Mouse (Mus musculus) heart, postnatal 10 days (tissue): ENCODE measurements around the gene Snx25. TPM values are rescaled to one million over a fixed set of nuclear protein-coding genes. Genes with fewer than 3 reads are reported as not detected.
"Not testable (repeated sequence)": the region's sequence is repeated elsewhere in the genome, so short reads cannot be mapped to it uniquely, and the experiment has no call there.

Experiments
- DNase-seq, 2 experiments: peaks; one replicate each; pipeline ENCODE4 v3.0.0; 2021
- intact Hi-C: fragments of 180-260 bp; cut with DNase I; formaldehyde crosslinking; loops from one replicate; pipeline ENCODE4 v1.15.1; 2025
- total RNA-seq, 2 experiments: library from RNA; stranded (reverse); gene quantifications; 2 replicates each; pipeline ENCODE4 v1.2.3; 2021

Gene Snx25
- total RNA-seq, 2 experiments from 2014 or later, result 13.2 to 13.7 TPM

DNA sequence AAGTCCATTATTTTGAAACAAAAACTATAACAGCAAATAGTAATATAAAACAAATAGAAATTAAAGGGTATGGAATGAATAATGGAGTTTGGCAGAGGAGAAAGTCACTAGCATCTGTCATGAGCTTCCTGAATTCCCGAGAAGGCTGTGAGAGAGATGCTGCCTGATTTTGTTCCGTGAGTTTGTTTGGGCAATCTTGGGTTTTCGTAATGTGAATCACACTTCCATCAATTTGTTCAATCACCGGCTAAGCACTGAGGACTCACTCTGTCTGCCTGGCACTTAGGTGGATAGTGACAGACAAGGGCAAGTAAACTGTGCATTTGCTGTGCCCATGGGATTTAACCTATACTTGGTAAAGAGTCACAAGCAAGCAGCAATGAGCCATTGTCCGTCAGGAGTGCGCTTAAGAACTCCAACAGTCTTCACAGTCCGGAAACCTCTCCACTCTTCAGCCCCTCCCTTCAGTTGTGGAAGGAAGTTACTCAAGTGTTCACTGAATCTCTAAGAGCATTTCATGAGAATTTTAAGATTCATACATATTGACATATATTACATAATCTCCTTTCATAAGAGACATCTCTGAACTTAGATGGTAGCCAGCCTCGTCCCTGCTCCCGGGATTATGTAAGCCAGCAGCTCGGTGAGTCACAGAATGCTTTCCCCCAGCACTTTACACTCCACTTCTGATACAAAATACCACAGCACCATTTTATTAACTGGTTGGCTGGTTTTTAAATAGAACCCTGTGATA lies 13.9 kb downstream of the Snx25 start:
- intact Hi-C loops, result no loop called here
- no peak for DNase-seq

DNA sequence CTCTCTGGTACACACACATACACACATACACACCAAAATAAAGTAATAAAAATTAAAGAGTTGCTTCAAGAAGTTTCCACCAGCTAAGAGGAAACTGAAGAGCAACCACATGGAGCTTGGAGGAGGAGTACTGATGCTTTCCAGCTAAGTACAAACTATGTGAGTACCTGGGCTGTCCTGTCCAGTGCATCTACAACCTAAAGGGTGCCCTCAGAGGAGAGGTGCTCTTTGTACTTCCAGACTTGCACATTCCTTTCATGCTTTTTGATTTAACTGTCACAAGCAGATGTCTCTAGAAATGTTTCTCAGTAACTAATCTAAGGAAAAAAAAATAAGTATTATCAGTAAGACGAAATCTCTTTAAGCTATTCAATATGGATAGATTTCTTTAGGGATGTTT lies 14.6 kb downstream of the Snx25 start:
- intact Hi-C loops, result no loop called here
- DNase-seq, result no peak

DNA sequence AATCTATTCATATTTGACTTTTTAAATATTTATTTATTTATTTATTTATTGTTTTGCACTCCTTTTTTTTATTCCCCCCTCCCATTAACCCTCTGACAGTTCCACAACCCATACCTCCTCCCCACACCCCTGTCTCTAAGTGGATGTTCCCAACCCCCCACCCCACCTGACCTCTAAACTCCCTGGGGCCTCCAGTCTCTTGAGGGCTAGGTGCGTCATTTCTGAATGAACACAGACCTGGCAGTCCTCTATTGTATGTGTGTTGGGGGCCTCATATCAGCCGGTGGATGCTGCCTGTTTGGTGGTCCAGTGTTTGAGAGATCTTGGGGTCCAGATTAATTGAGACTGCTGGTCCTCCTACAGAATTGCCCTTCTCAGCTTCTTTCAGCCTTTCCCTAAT lies 16.4 kb downstream of the Snx25 start:
- DNase-seq, intact Hi-C loops: not testable (repeated sequence)

DNA sequence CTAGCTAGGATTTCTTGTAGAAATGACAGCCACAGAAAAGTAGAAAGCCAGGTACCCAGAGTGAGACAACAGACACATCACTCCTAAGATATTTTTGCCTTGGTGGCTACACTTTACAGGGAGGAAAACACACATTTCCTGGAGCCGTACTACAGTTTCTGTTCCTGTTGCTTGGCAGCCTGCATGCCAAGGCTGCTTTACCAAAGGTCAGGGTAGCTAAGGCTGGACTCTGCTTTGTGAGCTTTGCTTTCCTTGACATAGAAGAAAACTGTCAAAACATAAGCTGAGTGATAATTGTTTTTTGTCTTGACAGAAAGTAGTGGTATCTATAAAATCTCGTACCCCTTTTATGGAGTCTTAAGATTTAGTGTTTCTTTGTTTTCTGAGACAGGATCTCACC lies 21.5 kb downstream of the Snx25 start:
- intact Hi-C loops, result no loop called here
- DNase-seq, result no peak

DNA sequence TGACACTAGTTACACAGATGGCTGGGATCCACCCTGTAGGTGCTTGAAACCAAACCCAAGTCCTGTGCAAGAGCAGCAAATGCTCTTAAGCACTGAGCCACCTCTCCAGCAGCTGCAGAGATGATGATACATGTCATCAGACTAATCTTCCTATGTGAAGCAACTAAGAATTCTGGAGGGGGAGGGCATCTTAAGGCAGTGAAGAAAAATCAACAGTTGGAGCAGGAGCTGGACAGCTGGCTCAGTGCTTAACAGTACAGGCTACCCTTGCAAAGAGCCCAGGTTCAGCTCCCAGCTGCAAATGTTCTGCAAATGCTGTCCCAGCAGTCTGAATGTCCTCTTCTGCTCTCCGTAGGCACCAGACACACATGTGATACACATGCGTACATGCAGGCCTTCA lies 29.5 kb downstream of the Snx25 start:
- no peak for DNase-seq
- intact Hi-C loops, result no loop called here

DNA sequence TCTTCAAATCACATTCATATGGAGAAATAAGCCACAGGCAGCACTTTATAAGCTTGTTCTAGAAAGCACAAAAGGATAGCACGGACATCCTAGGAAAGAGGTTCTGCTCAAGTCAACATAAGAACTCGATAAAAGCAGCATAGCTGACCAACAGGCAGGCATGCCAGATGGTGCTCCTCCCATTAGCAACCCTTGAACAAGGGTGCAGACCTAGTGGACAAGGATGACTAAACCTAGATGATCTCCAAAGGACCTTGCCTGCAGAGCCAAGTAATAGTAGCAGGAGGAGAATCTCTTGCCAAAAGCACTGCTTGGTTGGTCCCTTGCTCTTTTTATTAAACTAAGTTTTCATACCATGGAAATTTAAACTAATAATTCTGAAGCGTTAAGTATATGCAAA lies 32.8 kb downstream of the Snx25 start:
- intact Hi-C loops, result no loop called here

DNA sequence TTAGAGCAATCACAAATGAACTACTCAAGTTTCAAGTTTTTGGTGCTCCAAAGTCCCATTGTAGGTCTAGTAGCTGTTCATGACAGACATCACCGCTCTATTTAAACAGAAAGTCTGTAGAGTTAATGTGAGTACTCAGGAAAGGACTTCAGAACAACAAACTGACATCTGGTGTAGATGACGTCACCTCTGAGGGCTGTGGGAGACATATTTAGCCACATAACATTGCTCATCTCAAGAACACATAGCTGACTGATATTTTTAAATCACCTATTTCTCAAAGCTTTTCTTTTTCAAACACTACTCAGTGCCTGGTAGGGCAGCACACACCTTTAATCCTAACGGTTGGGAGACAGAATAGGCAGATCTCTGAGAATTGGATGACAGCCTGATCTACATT lies 34.8 kb downstream of the Snx25 start:
- no peak for DNase-seq
- intact Hi-C loops, result no loop called here

More for the DNA sequence above, 32.8 kb downstream of the Snx25 start:
- DNase-seq, result no peak

DNA sequence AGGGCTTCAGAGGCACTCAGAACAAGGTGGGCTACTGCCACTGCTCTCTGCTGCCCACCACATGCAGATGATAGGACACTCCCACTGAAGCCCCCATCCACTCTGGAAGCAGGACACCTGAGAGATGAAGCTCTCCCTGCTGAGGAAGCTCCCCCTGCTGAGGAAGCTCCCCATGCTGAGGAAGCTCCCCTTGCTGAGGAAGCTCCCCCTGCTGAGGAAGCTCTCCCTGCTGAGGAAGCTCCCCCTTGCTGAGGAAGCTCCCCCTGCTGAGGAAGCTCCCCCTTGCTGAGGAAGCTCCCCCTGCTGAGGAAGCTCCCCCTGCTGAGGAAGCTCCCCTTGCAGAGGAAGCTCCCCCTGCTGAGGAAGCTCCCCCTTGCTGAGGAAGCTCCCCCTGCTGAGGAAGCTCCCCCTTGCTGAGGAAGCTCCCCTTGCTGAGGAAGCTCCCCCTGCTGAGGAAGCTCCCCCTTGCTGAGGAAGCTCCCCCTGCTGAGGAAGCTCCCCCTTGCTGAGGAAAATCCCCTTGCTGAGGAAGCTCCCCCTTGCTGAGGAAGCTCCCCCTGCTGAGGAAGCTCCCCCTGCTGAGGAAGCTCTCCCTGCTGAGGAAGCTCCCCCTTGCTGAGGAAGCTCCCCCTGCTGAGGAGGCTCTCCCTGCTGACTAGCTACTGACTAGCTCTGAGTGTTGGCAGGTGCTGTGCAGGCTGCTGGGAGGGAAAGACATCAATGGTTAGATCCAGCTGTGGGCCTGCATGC lies 38.4 kb downstream of the Snx25 start:
- DNase-seq, intact Hi-C loops: not testable (repeated sequence)

DNA sequence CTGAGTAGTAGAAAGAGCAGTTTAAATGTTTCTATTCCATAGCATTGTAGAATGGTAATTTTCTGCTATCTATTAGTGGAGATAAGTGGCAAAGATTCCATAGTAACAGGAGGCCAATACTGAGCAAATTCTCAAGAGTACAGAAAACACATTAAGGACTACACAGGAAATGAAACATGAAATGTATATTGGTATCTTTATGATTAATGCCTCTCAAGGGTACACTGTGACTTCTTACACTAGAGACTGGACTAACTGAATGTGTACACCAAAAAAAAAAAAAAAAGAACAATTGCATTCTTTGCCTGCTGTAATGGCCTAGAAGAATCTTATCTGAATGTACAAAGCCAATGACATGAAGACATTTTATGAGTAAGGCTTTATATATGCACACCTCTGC lies 44.3 kb downstream of the Snx25 start:
- intact Hi-C loops, result no loop called here
- DNase-seq, result no peak

DNA sequence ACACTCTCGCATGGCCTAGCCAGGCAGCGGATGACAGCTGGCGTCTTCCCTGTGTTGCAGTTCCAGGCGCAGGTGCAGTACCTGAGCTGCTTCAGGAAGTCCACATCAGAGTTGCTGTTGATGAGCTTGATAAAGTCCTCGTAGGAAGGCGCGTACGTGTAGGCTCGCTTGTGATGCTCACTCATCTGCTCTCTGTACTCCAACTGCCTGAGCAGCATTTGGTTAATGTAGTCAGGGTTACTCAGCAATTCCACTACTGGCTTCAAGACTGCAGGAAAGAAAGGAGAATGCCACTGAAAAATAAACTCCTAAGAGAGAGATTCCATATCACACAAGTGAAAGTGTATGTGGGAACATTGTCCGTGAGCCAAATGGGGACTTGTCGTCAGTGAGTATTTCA lies 48.5 kb downstream of the Snx25 start:
- no peak for DNase-seq

DNA sequence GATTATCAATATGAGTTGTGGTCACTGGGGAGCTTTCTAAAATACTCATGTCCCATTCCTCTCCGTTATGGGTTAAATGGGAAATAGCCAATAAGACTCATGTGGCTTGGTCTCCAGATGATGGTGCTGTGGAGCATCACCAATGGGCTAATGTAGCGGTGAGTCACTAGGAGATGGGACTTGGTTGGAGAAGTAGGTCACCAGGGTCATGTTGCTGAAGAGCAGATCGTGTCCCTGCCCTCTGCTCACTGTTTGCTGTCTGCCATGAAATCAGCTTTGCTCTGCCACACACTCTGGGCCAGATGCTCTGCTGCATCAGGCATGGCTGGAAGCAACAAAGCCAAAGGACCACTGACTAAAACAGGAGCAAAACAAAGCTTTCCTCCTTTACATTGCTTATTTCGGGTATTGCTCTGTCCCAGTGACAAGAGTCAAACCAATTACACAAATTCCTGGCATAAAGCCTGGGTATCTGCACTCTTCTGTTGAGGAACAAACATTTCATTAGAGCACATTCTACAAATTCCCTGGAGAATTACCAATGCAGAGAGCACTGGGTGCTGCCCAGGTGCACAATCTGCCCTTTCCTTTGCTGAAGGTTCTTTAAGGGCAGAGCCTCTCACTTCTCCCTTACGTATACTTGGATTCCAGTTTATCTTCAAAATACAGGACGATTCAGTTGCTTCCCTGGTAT lies 59.1 kb downstream of the Snx25 start:
- intact Hi-C loops, result loop anchor here (5.0 kb wide), 1 partner anchor 59 kb away; the partner anchor contains the start of genes Cfap97 and Snx25
- peak; percentile 61 to 68 for DNase-seq

More for the DNA sequence above, 48.5 kb downstream of the Snx25 start:
- intact Hi-C loops, result no loop called here

DNA sequence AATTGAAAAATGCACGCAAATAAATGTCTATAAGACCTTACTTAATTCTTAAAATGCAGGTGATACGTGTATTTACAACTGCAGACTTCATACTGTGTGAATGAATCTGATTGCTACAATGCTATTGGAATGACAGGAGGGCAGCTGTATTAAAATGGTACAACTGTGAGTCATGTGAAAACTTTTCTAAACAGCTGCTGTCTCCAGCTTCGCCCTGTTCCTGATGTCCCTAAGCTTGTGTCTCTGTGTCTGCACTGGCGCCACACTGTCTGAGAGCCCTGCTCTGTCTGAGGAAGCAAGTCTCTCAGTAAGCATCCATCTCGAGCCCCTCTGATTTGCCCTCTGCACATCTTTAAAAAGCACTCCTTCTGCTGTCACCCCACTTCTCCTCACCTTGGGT lies 68.8 kb downstream of the Snx25 start:
- no peak for DNase-seq
- intact Hi-C loops, result no loop called here

DNA sequence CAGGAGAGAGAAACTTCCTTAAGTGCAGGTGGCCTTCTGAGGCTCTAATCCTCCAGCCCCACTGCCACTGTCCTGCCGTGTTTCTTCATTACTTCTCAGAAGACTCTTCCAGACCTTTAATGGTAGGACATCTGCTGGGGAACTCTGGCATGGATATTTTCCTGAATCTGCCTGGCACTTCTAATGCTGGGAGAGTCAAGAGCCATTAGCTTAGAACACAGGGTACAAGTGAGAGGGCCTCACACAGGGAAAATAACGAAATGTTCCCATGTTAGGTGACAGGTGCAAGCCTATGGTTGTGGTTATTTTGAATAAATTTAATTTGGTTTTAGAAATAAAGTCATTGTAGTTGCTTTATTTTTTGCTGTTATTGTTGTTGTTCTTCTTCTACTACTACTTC lies 70.9 kb downstream of the Snx25 start:
- DNase-seq, result no peak
- intact Hi-C loops, result no loop called here

DNA sequence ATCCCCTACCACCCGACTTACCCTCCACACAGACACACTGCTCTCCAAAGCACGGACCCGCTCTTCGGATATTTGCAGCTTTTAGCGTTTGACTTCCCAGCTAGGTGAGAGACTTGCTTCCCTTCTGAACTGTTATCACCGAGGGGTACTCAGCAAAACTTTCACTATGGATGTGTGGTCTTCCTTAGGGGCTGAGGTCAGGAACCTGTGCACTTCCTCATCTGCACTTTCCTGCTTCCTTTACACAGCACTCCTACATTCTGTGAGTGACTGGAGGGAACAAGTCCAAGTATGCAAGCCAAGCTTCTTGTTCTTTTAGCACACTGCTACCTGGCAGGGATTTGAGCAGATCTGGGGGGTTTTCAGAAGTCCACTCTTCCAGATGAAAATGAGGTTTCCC lies 73.1 kb downstream of the Snx25 start:
- intact Hi-C loops, result no loop called here
- no peak for DNase-seq

DNA sequence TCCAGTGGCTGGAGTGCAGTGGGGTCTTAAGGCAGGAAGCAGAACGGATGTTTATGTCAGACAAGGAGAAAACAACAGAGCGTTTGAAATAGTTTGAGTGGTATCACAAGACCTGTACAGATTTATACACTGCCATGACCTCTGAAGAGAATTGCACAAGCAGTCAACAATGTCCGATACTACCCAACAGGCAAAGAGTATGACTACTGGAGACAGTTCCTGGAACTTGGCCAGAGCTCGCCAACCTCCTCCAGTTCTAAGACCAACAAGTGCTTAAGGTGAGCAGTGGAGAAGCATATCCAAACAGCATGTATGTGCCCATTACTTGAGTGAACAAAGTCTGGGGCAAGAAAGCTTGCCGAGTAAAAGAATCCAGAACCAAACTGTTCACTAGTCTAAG lies 76.7 kb downstream of the Snx25 start:
- intact Hi-C loops, result no loop called here
- DNase-seq, result no peak

DNA sequence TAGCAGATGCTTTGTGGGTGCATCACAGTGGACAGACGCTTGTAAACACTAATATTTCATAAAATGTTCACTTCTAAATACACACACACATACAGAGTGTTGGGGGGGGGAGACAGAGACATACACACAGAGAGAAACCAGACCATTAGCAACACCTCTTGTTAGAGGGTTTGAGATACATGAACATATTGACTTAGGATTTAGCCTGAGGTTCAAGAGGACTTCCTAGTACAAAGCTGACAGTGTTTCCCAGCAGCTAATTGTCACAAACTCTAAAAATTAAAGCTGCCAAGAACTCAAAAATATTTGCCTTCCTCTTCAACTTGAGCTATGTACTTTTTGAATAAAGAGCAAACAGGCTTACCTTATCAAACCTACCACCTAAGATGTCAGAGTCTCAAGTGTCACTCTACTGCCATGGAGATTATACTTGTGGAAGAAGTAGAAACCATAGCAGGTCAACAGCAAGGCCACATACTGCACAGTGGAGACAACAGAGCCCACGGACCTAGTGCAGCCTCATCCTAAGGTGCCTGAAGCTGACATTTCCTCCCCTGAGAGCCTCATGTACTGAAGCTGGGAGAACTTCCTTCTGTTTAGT lies 78.3 kb downstream of the Snx25 start:
- intact Hi-C loops, result no loop called here
- DNase-seq, result no peak

DNA sequence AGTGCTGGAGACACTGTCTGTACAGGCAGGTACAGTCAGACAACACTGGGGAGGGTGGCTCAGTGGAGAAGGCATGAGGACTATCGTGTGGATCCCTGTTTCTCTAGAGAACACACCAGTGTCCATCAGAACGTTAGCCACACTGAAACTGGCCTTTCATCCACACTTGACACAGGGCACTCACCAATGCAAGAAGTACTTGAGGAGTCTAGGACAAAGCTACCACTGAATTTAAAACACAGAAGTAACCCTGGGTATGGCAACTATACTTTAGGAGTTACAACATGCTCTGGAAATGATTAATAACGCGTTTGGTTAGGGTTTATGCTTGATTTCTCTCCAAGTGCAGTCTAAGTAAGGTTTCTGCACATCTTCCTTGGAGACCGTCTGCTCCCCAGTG lies 79.2 kb downstream of the Snx25 start:
- intact Hi-C loops, result no loop called here
- no peak for DNase-seq

DNA sequence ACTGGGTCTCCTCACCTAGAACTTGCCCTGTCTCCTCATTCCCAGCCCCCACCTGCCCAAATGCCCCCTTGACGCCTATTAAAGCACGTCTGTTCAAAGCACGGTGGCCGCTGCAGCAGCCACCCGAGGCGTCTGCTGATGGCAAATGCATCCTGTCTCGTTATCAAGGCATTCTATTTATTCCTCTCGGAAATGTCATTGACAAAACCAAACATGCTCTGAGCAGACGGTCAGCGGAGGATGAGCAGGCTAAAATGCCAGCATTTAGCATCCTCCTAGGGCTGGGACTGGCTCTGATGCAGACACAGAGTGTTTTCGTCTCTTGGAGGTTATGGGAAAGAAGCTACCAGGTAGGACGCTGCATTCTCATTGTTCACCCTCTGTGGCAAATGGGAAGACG lies 111.7 kb downstream of the Snx25 start:
- intact Hi-C loops, result no loop called here
- DNase-seq, result peak in 1 of 2 experiments; percentile 10

DNA sequence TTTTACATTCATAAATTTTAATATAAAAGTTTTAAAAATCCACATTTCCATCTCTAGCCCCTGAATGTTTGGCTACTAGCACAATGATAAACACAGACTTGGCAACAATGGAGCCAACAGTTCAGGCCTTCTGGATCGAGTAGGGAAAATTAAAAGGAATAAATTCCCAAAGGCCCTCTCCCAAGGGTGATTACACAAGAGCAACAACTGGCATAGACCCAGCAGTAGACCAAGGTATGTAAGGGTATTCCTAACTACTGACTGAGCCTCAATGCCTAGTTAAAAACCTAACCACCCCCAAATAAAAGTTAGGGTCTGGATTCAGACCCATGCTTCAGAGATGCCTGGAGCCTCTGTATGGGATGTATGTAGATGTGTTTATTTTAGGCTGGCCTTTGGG lies 112.3 kb downstream of the Snx25 start:
- intact Hi-C loops, result no loop called here
- DNase-seq, result no peak

DNA sequence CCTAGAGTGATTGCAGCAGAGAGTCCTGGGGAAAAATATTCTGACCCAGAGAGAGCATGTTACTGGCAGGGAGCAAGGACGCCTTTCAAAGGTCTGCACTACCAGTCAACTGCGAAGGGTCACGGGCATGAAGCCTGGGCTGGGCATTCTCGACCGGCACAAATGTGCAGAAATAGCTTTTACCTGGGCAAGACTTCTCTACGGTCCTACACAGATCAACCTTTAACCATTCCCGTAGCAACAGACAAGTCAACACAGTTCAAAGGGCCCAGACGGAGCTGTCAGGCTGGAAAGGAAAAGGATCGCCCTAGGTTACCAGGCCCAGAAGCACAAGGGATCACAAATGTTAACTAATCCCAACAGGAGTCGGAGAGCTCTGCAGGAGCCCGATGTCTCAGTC lies 115.7 kb downstream of the Snx25 start:
- DNase-seq, result no peak
- intact Hi-C loops, result no loop called here

DNA sequence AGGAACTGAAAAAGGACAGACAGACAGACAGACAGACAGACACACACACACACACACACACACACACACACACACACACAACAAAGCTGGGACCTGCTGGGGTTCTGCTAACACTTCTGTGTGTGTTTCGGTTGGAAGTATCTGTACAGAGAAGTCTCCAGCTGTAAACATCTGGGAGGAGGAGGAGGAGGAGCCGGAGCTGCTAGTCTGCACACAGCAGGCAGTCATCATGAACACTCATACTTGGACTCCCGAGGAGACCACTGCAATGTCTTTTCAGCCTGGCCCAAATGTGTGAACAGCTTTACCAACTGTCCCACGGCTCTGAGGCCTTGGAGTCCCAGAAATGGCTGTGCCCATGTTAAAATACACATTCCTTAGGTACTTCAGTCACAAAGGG lies 127.6 kb downstream of the Snx25 start:
- peak; percentile 43 to 46 for DNase-seq
- intact Hi-C loops, result no loop called here
